Mouse (Mus musculus): ENCODE measurements at regions not wholly inside any gene's neighbourhood (a gene's known extent, or its start where the extent isn't known, plus 50 kb on each side); places are given as distances from the start of the nearest gene placed in this dataset.
A peak's percentile ranks its signal among the peaks of the same experiment; 100 is the strongest.

- no peak for DNase-seq (ENCODE audit: low spot score in 2 of 2)
Observed at GRCm38 (mm10) chr3:17795271-17796260, 152.6 kb upstream of the Cypt12 start.

GRCm38 (mm10) chr3:17796766-17797165 is 151.4 kb upstream of the Cypt12 start:
- DNase-seq (ENCODE audit: low spot score in 2 of 2), result no peak

GRCm38 (mm10) chr3:17798399-17798798 is 149.8 kb upstream of the Cypt12 start:
- peak in 1 of 2 experiments; percentile 83 for DNase-seq (ENCODE audit: low spot score in 2 of 2)

- no peak for DNase-seq (ENCODE audit: low spot score in 2 of 2)
Observed at GRCm38 (mm10) chr3:17799120-17799519, 149.1 kb upstream of the Cypt12 start.

- DNase-seq (ENCODE audit: low spot score in 2 of 2), result no peak
Observed at GRCm38 (mm10) chr3:17800810-17801209, 147.4 kb upstream of the Cypt12 start.

- DNase-seq (ENCODE audit: low spot score in 2 of 2), result no peak
Observed at GRCm38 (mm10) chr3:17801479-17801878, 146.7 kb upstream of the Cypt12 start.

- DNase-seq (ENCODE audit: low spot score in 2 of 2), result no peak
Observed at GRCm38 (mm10) chr3:17805185-17805584, 143.0 kb upstream of the Cypt12 start.

GRCm38 (mm10) chr3:17811290-17811689 is 136.9 kb upstream of the Cypt12 start:
- no peak for DNase-seq (ENCODE audit: low spot score in 2 of 2)

GRCm38 (mm10) chr3:17824201-17824600 is 124.0 kb upstream of the Cypt12 start:
- DNase-seq (ENCODE audit: low spot score in 2 of 2), result no peak

- DNase-seq (ENCODE audit: low spot score in 2 of 2), result no peak
Observed at GRCm38 (mm10) chr3:17824662-17825061, 123.5 kb upstream of the Cypt12 start.

GRCm38 (mm10) chr3:17825254-17825890 is 122.8 kb upstream of the Cypt12 start:
- no peak for DNase-seq (ENCODE audit: low spot score in 2 of 2)

- DNase-seq (ENCODE audit: low spot score in 2 of 2), result peak; percentile 57 to 90
Observed at GRCm38 (mm10) chr3:17834706-17835105, 113.5 kb upstream of the Cypt12 start.

GRCm38 (mm10) chr3:17847609-17848008 is 100.6 kb upstream of the Cypt12 start:
- DNase-seq (ENCODE audit: low spot score in 2 of 2), result peak; percentile 46 to 63

GRCm38 (mm10) chr3:17848181-17848580 is 100.0 kb upstream of the Cypt12 start:
- DNase-seq (ENCODE audit: low spot score in 2 of 2), result peak in 1 of 2 experiments; percentile 24

GRCm38 (mm10) chr3:17862367-17862766 is 85.8 kb upstream of the Cypt12 start:
- peak in 1 of 2 experiments; percentile 17 for DNase-seq (ENCODE audit: low spot score in 2 of 2)

GRCm38 (mm10) chr3:17865112-17865511 is 83.1 kb upstream of the Cypt12 start:
- peak in 1 of 2 experiments; percentile 10 for DNase-seq (ENCODE audit: low spot score in 2 of 2)

GRCm38 (mm10) chr3:17870895-17871482 is 77.2 kb upstream of the Cypt12 start:
- peak in 1 of 2 experiments; percentile 24 for DNase-seq (ENCODE audit: low spot score in 2 of 2)

GRCm38 (mm10) chr3:17895869-17896268 is 52.3 kb upstream of the Cypt12 start:
- no peak for DNase-seq (ENCODE audit: low spot score in 2 of 2)

GRCm38 (mm10) chr3:17896756-17897155 is 51.5 kb upstream of the Cypt12 start:
- no peak for DNase-seq (ENCODE audit: low spot score in 2 of 2)
